In genomic region chr12:8708876-8709275, GRCm38 (mm10) we compare ENCODE assay signal across 24 mouse cellular contexts.
"Had no signal": no experiment of that assay in that cellular context is flagged by ENCODE, and none has a peak within 500 bp of the region (broad histone marks: within the 10 kb centered on the region; RNA-seq: fewer than 3 reads in every experiment).

No protein-coding gene starts in this region.

- H3K27ac ChIP-seq: gastrocnemius, adult 2 months; heart, adult 2 months; heart, embryonic 13.5 days; heart, embryonic 15.5 days; hindbrain, embryonic 13.5 days; hindbrain, embryonic 15.5 days; hindbrain, postnatal 0 days; kidney, embryonic 15.5 days; kidney, postnatal 0 days; left cerebral cortex, adult 2 months; limb, embryonic 10.5 days; limb, embryonic 12.5 days had no signal

- H3K4me3 ChIP-seq: gastrocnemius, adult 2 months; heart, adult 2 months; heart, embryonic 13.5 days; heart, embryonic 15.5 days; hindbrain, embryonic 13.5 days; hindbrain, embryonic 15.5 days; kidney, embryonic 15.5 days; left cerebral cortex, adult 2 months; limb, embryonic 10.5 days; limb, embryonic 12.5 days had no signal

- DNase-seq: gastrocnemius, adult 2 months; gastrocnemius, postnatal 14 days; gastrocnemius, postnatal 36 days; heart, adult 11 months; heart, adult 2 months; heart, postnatal 14 days; heart, postnatal 36 days; kidney, adult 11 months; kidney, adult 2 months; kidney, adult 9 months; kidney, postnatal 14 days; kidney, postnatal 36 days had no signal

- H3K4me2 ChIP-seq: heart, embryonic 11.5 days; heart, embryonic 13.5 days; heart, embryonic 15.5 days; hindbrain, embryonic 13.5 days; hindbrain, embryonic 15.5 days; kidney, embryonic 15.5 days; limb, embryonic 12.5 days had no signal

- H3K4me1 ChIP-seq: heart, embryonic 13.5 days; heart, embryonic 15.5 days; hindbrain, embryonic 13.5 days; hindbrain, embryonic 15.5 days; kidney, embryonic 15.5 days; limb, embryonic 10.5 days; limb, embryonic 12.5 days had no signal

- ATAC-seq: hindbrain, postnatal 0 days; intestine, embryonic 16.5 days had no signal

- H3K9me3 ChIP-seq: heart, embryonic 13.5 days; heart, embryonic 15.5 days; hindbrain, embryonic 13.5 days; hindbrain, embryonic 15.5 days; kidney, embryonic 15.5 days; limb, embryonic 10.5 days; limb, embryonic 12.5 days had no signal

- H3K9ac ChIP-seq: heart, embryonic 13.5 days; heart, embryonic 15.5 days; hindbrain, embryonic 13.5 days; hindbrain, embryonic 15.5 days; kidney, embryonic 15.5 days; limb, embryonic 12.5 days had no signal

- H3K27me3 ChIP-seq: heart, embryonic 13.5 days; heart, embryonic 15.5 days; hindbrain, embryonic 13.5 days; hindbrain, embryonic 15.5 days; kidney, embryonic 15.5 days; limb, embryonic 12.5 days had no signal
